Mouse (Mus musculus) 416B (cell line): Measurements from ENCODE around the gene Cdc16.

Source experiments
- DNase-seq: peaks from one replicate; pipeline ENCODE4 v3.0.0; 2011; ENCODE audit warnings: low read depth

Cdc16 gene

DNA sequence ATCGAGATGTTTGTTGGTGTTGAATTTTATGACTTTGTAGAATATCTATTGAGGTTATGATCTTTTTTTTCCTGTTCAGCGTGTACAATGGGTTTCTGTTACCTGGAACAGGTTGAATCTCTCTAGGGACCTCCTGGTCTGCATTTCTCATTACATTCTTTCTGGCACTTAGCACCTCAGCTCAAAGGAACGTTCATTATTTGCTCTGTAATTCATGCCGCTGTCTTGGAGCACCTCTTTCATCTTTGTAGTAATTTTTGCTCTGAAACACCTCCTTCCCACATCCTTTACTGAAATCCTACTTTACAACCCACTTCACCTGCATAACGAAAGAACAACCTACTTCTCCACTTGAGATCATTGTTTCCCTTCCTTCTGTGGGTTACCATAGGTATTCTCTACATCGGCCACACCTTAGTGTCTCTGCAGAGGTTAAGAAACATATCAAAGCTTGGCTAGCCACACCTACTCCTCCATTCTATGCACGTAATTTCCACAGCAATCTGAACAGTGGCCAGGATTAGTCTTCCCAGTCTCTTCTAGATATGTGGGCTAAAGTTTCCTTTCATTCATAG is 71.2 kb downstream of the Cdc16 start:
- no peak for DNase-seq
